Mouse (Mus musculus) embryonic facial prominence, embryonic 14.5 days (tissue): ENCODE data around the gene Lrch2. TPM values are rescaled to one million over a fixed set of nuclear protein-coding genes. Genes with fewer than 3 reads are reported as not detected.
"Not testable (repeated sequence)": the region's sequence is repeated elsewhere in the genome, so short reads cannot be mapped to it uniquely, and the experiment has no call there.

Experiments
- ATAC-seq: fragments of 200-750 bp; cut with Nextera tagmentation; 2 replicates; pipeline ENCODE4 v1.8.0; 2017; ENCODE audit warnings: low read depth, moderate number of reproducible peaks, moderate TSS enrichment
- DNase-seq: peaks from one replicate; pipeline ENCODE4 v3.0.0-alpha.2; 2015; ENCODE audit warnings: low spot score
- H3K27ac ChIP-seq: fragments of 300-500 bp; sonication (generic); replicated peaks from 2 replicates; pipeline ENCODE4 v1.5.1; 2014; ENCODE audit warnings: low read depth, mild to moderate bottlenecking, low read length, moderate library complexity
- H3K27me3 ChIP-seq: fragments of 300-500 bp; sonication (generic); replicated peaks from 2 replicates; pipeline ENCODE4 v1.6.1; 2014; ENCODE audit warnings: low read length; ENCODE audit not compliant: control insufficient read depth, insufficient read depth
- H3K36me3 ChIP-seq: fragments of 300-500 bp; sonication (generic); 2 replicates; pipeline ENCODE4 v1.6.1; 2014; ENCODE audit warnings: low read length, mixed read lengths; ENCODE audit not compliant: control insufficient read depth, insufficient read depth
- H3K4me1 ChIP-seq: fragments of 300-500 bp; sonication (generic); 2 replicates; pipeline ENCODE4 v1.6.1; 2014; ENCODE audit warnings: antibody characterized with exemption, low read length; ENCODE audit not compliant: control insufficient read depth, insufficient read depth
- H3K4me2 ChIP-seq: fragments of 300-500 bp; sonication (generic); 2 replicates; pipeline ENCODE4 v1.6.1; 2014; ENCODE audit warnings: low read depth, mild to moderate bottlenecking, low read length, moderate library complexity, mixed read lengths
- H3K4me3 ChIP-seq: fragments of 300-500 bp; sonication (generic); 2 replicates; pipeline ENCODE4 v1.5.1; 2014; ENCODE audit warnings: low read depth, mild to moderate bottlenecking, low read length
- H3K9ac ChIP-seq: fragments of 300-500 bp; sonication (generic); 2 replicates; pipeline ENCODE4 v1.6.1; 2014; ENCODE audit warnings: low read depth, mild to moderate bottlenecking, low read length, moderate library complexity, mixed read lengths
- H3K9me3 ChIP-seq: fragments of 300-500 bp; sonication (generic); 2 replicates; pipeline ENCODE4 v1.6.1; 2016; ENCODE audit warnings: low read length; ENCODE audit not compliant: control insufficient read depth
- WGBS: fragments of 180-500 bp; shearing (Covaris S2); extraction: QIAGEN DNeasy Blood & Tissue Kit; methylation state at CpG from one replicate; pipeline ENCODE4 v1.1.7; 2014; 5-methylcytosine and 5-hydroxymethylcytosine counted together
- polyA plus RNA-seq: library from polyadenylated mRNA; unstranded; fragments of >200 nt; fragmentation: Nextera tagmentation; extraction: Ambion mirVana; gene quantifications from 2 replicates; pipeline ENCODE4 v1.2.1, GENCODE M21; 2014

Gene Lrch2
- polyA plus RNA-seq: 8.1 and 9.3 TPM in 2 replicates

DNA sequence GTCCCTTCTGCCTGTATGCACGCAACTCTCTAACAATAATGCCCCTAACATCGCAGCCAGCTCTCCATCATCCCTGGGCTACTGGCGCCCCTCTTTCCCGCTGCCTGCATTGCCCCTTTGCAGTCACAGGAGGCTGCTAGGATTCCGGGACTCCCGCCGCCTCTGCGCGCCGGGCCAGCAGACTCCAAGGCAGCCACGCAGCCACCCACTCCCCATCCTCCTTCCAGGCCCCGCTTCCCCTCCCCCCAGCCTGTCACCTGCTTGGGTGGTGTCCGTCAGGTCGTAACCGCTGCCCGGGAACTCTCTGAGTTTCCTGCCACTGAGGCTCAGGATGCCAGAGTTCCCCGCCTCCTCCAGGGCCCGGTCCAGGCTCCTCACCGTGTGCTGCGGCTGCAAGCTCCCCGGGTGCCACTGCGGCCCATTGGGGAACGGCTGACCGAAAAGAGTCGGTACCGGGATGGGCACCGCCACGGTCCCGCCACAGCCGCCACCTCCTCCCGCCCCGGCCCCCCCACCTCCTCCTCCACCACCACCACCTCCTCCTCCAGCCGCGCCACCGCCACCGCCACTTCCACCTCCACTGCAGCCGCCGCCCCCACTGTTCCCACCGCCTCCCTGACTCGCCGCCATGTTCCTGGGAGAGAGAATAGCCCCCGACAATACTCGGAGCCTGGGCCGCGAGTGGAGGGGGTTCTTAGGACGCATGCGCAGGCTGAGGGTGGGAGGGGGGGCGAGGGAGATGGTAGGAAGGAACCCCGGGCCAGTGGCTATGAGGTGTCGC, at the start of gene Lrch2:
TSS of gene Lrch2 (minus strand) at position 661 of the 781 bp plus-strand sequence.
- peak within 1 kb of the TSS; percentile 53 for H3K4me2 ChIP-seq
- peak within 1 kb of the TSS; percentile 66 for H3K27ac ChIP-seq
- no peaks in the 10 kb centered on the region for H3K9me3 ChIP-seq
- H3K9ac ChIP-seq: peak within 1 kb of the TSS; percentile 67
- WGBS: 14% methylated on average over 17 of the region's 50 CpGs
- peak within 1 kb of the TSS; percentile 52 for H3K4me3 ChIP-seq
- H3K27me3 ChIP-seq: no peaks in the 10 kb centered on the region
- DNase-seq: peak; percentile 65
- ATAC-seq: peak; percentile 93
- H3K36me3 ChIP-seq: no peaks in the 10 kb centered on the region
- no peaks in the 10 kb centered on the region for H3K4me1 ChIP-seq

DNA sequence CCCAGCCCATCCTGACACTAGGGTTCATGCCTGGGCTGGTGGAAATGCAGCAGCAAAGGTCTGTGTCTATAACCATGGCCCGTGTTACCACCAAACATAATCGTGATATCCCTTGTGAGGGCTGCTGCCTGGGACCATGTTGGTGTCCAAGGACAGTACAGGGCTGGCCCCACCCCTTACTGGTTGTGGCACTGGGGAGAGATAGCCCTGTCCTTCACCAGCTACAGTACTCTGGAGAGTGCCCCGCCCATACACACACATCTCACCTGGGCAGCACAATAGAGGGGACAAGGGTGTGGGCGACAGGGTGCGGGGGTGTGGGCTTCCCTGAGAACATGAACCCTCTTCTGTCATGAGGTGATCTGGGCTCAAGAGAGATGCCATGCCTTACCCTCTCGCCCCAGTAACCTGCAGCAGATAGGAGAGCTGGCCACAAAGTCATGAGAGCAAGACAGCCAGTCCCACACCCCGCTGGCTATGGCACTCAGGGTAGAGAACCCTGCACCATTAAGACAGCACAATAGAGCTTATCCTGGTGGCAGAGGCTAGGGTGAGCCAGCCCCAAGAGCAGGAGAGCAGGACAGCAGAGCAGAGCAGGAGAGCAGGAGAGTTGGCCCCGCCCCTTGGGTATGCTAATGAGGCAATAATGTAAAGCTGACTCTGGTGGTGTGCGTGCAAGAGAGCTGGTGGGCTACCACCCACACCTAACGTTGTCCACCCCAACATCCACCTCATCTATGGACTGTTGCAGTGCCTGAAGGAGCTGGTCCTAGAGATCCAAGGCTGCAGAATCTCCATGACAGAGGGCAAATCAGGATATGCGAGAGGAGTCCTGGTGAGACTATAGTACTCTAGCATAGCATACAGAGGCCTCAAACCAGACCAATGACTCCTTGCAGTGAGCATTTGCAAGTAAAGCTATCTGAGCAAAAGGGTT, 12.7 kb downstream of the Lrch2 start:
- no peaks in the 10 kb centered on the region for H3K9me3 ChIP-seq
- no peak overlapping the region for H3K27ac ChIP-seq
- whole genome bisulfite sequencing: 68% methylated on average over 11 of the region's 11 CpGs
- no peak overlapping the region for H3K4me3 ChIP-seq
- H3K36me3 ChIP-seq: no peaks in the 10 kb centered on the region
- no peaks in the 10 kb centered on the region for H3K4me1 ChIP-seq
- H3K27me3 ChIP-seq: no peaks in the 10 kb centered on the region
- H3K9ac ChIP-seq: no peak overlapping the region
- no peak for DNase-seq
- no peak for ATAC-seq
- H3K4me2 ChIP-seq: no peak overlapping the region

DNA sequence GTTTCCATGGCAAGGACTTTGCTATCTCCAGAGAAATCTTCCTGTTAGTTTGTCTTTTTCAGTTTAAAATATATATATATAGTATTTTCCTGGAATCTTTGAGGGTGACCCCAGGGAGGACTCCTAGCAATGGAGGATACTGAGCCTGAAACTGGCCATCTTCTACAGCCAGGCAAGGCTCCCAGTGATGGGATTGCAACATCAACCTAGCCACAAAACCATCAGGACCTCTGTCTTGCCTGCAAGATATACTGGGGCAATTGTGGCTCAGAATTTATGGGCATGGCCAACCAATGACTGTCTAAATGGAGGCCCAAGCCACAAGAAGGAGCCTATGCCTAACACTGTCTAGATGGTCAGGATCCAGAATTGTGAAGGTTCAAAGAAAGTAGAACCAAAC, 15.5 kb downstream of the Lrch2 start:
- no peak for ATAC-seq

DNA sequence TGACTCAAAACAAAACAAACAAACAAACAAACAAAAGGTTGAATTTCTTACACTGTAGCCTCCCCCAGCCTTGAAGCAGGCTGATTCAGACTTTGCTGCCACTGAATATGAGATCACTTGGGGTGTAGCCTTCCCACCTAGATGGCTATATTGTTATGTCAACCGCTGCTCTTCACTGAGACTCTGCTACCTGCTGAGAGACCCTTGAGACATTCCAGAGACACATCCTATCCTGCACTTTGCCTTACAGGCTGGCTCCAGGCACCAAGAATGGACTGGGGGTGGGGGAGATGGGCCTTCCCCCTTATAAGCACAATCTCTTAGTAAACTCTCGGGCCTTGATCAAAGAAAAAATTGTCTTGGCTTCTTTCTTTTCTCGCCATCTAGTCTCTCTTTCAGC, 16.8 kb downstream of the Lrch2 start:
- not testable (repeated sequence) for DNase-seq, H3K27ac ChIP-seq, H3K4me2 ChIP-seq, H3K4me1 ChIP-seq, H3K9me3 ChIP-seq, H3K4me3 ChIP-seq, H3K9ac ChIP-seq, H3K36me3 ChIP-seq, ATAC-seq, H3K27me3 ChIP-seq
- WGBS: 69% methylated on average over 3 of the region's 3 CpGs

More for the DNA sequence above, 15.5 kb downstream of the Lrch2 start:
- Histone ChIP-seq H3K4me2 (no peak overlapping the region), H3K36me3 (no peaks in the 10 kb centered on the region), H3K9me3 (no peaks in the 10 kb centered on the region), H3K27me3 (no peaks in the 10 kb centered on the region), H3K4me3 (no peak overlapping the region), H3K4me1 (no peaks in the 10 kb centered on the region), H3K27ac (no peak overlapping the region), H3K9ac (no peak overlapping the region)
- DNase-seq: no peak

DNA sequence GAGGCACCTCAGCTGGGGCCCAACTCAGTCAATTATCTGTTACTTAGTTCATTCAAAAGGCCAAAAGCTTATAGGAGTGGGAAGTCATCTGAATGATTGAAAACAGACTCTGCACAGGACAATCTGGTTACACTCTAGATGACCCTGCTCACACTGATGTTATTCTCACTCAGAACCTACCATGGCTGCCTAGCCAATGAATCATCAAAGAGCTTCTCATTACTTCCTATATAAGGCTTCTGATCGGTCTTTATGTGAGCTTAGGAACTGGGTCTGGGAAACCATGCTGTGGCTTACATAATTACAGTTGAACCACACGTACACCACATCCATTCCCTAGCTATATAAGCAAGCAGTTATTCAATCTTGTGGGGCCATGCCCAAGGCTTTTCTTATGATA, 18.3 kb downstream of the Lrch2 start:
- WGBS: 76% methylated on average over 2 of the region's 2 CpGs

GRCm38 (mm10) chrX:147531675-147532074, 22.2 kb downstream of the Lrch2 start:
- no peaks in the 10 kb centered on the region for H3K27me3 ChIP-seq
- H3K9ac ChIP-seq: no peak overlapping the region
- no peak for ATAC-seq
- 44% methylated on average over 4 of the region's 4 CpGs for WGBS
- no peak overlapping the region for H3K27ac ChIP-seq
- no peak overlapping the region for H3K4me3 ChIP-seq
- H3K4me1 ChIP-seq: no peaks in the 10 kb centered on the region
- H3K36me3 ChIP-seq: no peaks in the 10 kb centered on the region
- no peak overlapping the region for H3K4me2 ChIP-seq
- peak; percentile 34 for DNase-seq
- no peaks in the 10 kb centered on the region for H3K9me3 ChIP-seq

More for the DNA sequence above, 18.3 kb downstream of the Lrch2 start:
- H3K4me2 ChIP-seq: no peak overlapping the region
- no peak overlapping the region for H3K4me3 ChIP-seq
- no peak overlapping the region for H3K27ac ChIP-seq
- no peaks in the 10 kb centered on the region for H3K9me3 ChIP-seq
- no peak overlapping the region for H3K9ac ChIP-seq
- H3K27me3 ChIP-seq: no peaks in the 10 kb centered on the region
- no peaks in the 10 kb centered on the region for H3K36me3 ChIP-seq
- no peaks in the 10 kb centered on the region for H3K4me1 ChIP-seq
- DNase-seq (peak; percentile 6), ATAC-seq (peak; percentile 30; the same call in 1 of the 2 replicates)

DNA sequence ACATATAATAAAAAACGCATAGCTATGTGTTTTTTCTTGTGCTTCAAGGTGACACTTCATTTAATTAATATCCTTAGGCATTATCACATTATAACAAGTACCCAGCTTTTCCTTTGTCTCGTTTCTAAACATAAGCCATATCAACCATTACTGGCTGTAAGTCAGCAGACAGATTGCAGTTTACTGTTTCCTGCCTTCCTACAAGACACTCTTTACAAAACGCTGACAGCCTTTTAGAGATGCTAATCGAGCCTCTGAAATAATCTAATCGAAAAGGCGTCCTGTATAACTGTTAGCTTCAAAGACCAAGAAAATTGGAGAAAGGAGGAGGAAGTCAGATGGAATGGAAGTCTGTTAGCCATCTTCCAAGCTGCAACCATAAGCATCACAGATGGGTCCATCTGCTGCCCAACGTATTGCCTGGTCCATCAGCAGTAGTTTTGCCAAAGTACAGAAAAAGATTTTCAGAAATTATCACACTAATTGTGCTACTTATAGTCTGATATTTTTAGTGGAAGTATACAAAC, 26.2 kb downstream of the Lrch2 start:
- ATAC-seq (no peak), DNase-seq (no peak)
- Histone ChIP-seq H3K27me3 (no peaks in the 10 kb centered on the region), H3K36me3 (no peaks in the 10 kb centered on the region), H3K4me1 (no peaks in the 10 kb centered on the region), H3K4me3 (no peak overlapping the region), H3K9me3 (no peaks in the 10 kb centered on the region), H3K9ac (no peak overlapping the region), H3K27ac (no peak overlapping the region), H3K4me2 (no peak overlapping the region)
- 64% methylated on average over 7 of the region's 7 CpGs for WGBS

GRCm38 (mm10) chrX:147489551-147489950, 64.3 kb downstream of the Lrch2 start:
- no peaks in the 10 kb centered on the region for H3K9me3 ChIP-seq
- no peaks in the 10 kb centered on the region for H3K36me3 ChIP-seq
- H3K9ac ChIP-seq: no peak overlapping the region
- ATAC-seq: no peak
- H3K4me2 ChIP-seq: no peak overlapping the region
- no peak overlapping the region for H3K4me3 ChIP-seq
- WGBS: 61% methylated on average over 2 of the region's 2 CpGs
- DNase-seq: peak; percentile 5
- H3K27ac ChIP-seq: no peak overlapping the region
- H3K4me1 ChIP-seq: no peaks in the 10 kb centered on the region
- H3K27me3 ChIP-seq: no peaks in the 10 kb centered on the region
